Mouse (Mus musculus): ENCODE measurements around the gene Coro2a.
"Not testable (repeated sequence)": the region's sequence is repeated elsewhere in the genome, so short reads cannot be mapped to it uniquely, and the experiment has no call there.

Coro2a gene

GRCm38 (mm10) chr4:46585041-46585810 is 16.8 kb downstream of the Coro2a start:
- peak; percentile 46 for DNase-seq (ENCODE audit: low read depth, low spot score)

GRCm38 (mm10) chr4:46584536-46584935 is 17.5 kb downstream of the Coro2a start:
- DNase-seq (ENCODE audit: low read depth, low spot score), result peak; percentile 59

- DNase-seq (ENCODE audit: low read depth, low spot score), result not testable (repeated sequence)
Measured at GRCm38 (mm10) chr4:46584084-46584483, 17.9 kb downstream of the Coro2a start.

- not testable (repeated sequence) for DNase-seq (ENCODE audit: low read depth, low spot score)
Measured at GRCm38 (mm10) chr4:46582024-46582423, 20.0 kb downstream of the Coro2a start.

- DNase-seq (ENCODE audit: low read depth, low spot score), result peak; percentile 48
Measured at GRCm38 (mm10) chr4:46581577-46581976, 20.4 kb downstream of the Coro2a start.

- peak; percentile 50 for DNase-seq (ENCODE audit: low read depth, low spot score)
Measured at GRCm38 (mm10) chr4:46580799-46581243, 21.2 kb downstream of the Coro2a start.

- DNase-seq (ENCODE audit: low read depth, low spot score), result not testable (repeated sequence)
Measured at GRCm38 (mm10) chr4:46578796-46579346, 23.1 kb downstream of the Coro2a start.

GRCm38 (mm10) chr4:46578228-46578627 is 23.8 kb downstream of the Coro2a start:
- no peak for DNase-seq (ENCODE audit: low read depth, low spot score)

- DNase-seq (ENCODE audit: low read depth, low spot score), result not testable (repeated sequence)
Measured at GRCm38 (mm10) chr4:46575509-46576284, 26.3 kb downstream of the Coro2a start.

GRCm38 (mm10) chr4:46574841-46575240 is 27.2 kb downstream of the Coro2a start:
- DNase-seq (ENCODE audit: low read depth, low spot score), result no peak

- no peak for DNase-seq (ENCODE audit: low read depth, low spot score)
Measured at GRCm38 (mm10) chr4:46574024-46574753, 27.8 kb downstream of the Coro2a start.

GRCm38 (mm10) chr4:46572616-46573015 is 29.4 kb downstream of the Coro2a start:
- DNase-seq (ENCODE audit: low read depth, low spot score), result peak; percentile 62

GRCm38 (mm10) chr4:46571744-46572143 is 30.3 kb downstream of the Coro2a start:
- DNase-seq (ENCODE audit: low read depth, low spot score), result peak; percentile 74

- DNase-seq (ENCODE audit: low read depth, low spot score), result no peak
Measured at GRCm38 (mm10) chr4:46569671-46570070, 32.3 kb downstream of the Coro2a start.

GRCm38 (mm10) chr4:46568169-46568568 is 33.8 kb downstream of the Coro2a start:
- DNase-seq (ENCODE audit: low read depth, low spot score), result peak; percentile 44

GRCm38 (mm10) chr4:46566931-46567671 is 34.9 kb downstream of the Coro2a start:
- DNase-seq (ENCODE audit: low read depth, low spot score), result peak; percentile 72

GRCm38 (mm10) chr4:46565393-46565955 is 36.5 kb downstream of the Coro2a start:
- no peak for DNase-seq (ENCODE audit: low read depth, low spot score)

- no peak for DNase-seq (ENCODE audit: low read depth, low spot score)
Measured at GRCm38 (mm10) chr4:46564247-46564646, 37.8 kb downstream of the Coro2a start.

GRCm38 (mm10) chr4:46563847-46564246 is 38.2 kb downstream of the Coro2a start:
- DNase-seq (ENCODE audit: low read depth, low spot score), result peak; percentile 54

- DNase-seq (ENCODE audit: low read depth, low spot score), result no peak
Measured at GRCm38 (mm10) chr4:46562841-46563240, 39.2 kb downstream of the Coro2a start.

- no peak for DNase-seq (ENCODE audit: low read depth, low spot score)
Measured at GRCm38 (mm10) chr4:46562037-46562436, 40.0 kb downstream of the Coro2a start.

Data from CD4-positive, CD25-positive, alpha-beta regulatory T cell, adult 2 months (primary cell).